Mouse (Mus musculus) ES-Bruce4 (cell line): ENCODE results near the gene Dis3l2. TPM values are rescaled to one million over a fixed set of nuclear protein-coding genes. Genes with fewer than 3 reads are reported as not detected.

Experiments
- H3K27ac ChIP-seq: 2 replicates; pipeline ENCODE4 v1.5.1; 2012; ENCODE audit warnings: low read length, inconsistent platforms; ENCODE audit not compliant: insufficient read depth
- H3K27me3 ChIP-seq: 2 replicates; pipeline ENCODE4 v1.6.1; 2012; ENCODE audit warnings: mild to moderate bottlenecking, low read length, inconsistent platforms; ENCODE audit not compliant: control insufficient read depth, poor library complexity, insufficient read depth, severe bottlenecking
- H3K36me3 ChIP-seq: 2 replicates; pipeline ENCODE4 v1.6.1; 2012; ENCODE audit warnings: inconsistent platforms, mild to moderate bottlenecking, low read length, moderate library complexity; ENCODE audit not compliant: control insufficient read depth, poor library complexity, insufficient read depth, severe bottlenecking
- H3K4me1 ChIP-seq: one replicate; pipeline ENCODE4 v1.8.1; 2011; ENCODE audit warnings: low read length; ENCODE audit not compliant: control insufficient read depth, insufficient read depth
- H3K4me3 ChIP-seq: 2 replicates; pipeline ENCODE4 v1.5.1; 2011; ENCODE audit warnings: low read depth, mild to moderate bottlenecking, low read length
- H3K9ac ChIP-seq: 2 replicates; pipeline ENCODE4 v1.6.1; 2012; ENCODE audit warnings: low read depth, mild to moderate bottlenecking, inconsistent platforms; ENCODE audit not compliant: poor library complexity, severe bottlenecking
- H3K9me3 ChIP-seq: replicated peaks from 2 replicates; pipeline ENCODE4 v1.6.1; 2012; ENCODE audit warnings: mild to moderate bottlenecking, low read length, inconsistent platforms; ENCODE audit not compliant: control insufficient read depth, poor library complexity, insufficient read depth, severe bottlenecking
- CTCF ChIP-seq: IDR thresholded peaks from one replicate; pipeline ENCODE4 v1.8.1; 2011; ENCODE audit warnings: low read depth, low read length
- EP300 ChIP-seq: IDR thresholded peaks from 2 replicates; pipeline ENCODE4 v1.6.1; 2011; ENCODE audit warnings: low read depth, low read length; ENCODE audit not compliant: insufficient read depth
- POLR2A ChIP-seq: IDR thresholded peaks from one replicate; pipeline ENCODE4 v1.8.1; 2011; ENCODE audit warnings: low read length; ENCODE audit not compliant: insufficient read depth
- polyA plus RNA-seq: library from polyadenylated mRNA; stranded (reverse); fragments of >200 nt; gene quantifications from 2 replicates; pipeline ENCODE4 v1.2.4, GENCODE M21; 2011; ENCODE audit warnings: low read depth; ENCODE audit not compliant: missing spikeins, insufficient read depth, insufficient read length

The Dis3l2 gene
- polyA plus RNA-seq, 1 experiment = 19.6 TPM

DNA sequence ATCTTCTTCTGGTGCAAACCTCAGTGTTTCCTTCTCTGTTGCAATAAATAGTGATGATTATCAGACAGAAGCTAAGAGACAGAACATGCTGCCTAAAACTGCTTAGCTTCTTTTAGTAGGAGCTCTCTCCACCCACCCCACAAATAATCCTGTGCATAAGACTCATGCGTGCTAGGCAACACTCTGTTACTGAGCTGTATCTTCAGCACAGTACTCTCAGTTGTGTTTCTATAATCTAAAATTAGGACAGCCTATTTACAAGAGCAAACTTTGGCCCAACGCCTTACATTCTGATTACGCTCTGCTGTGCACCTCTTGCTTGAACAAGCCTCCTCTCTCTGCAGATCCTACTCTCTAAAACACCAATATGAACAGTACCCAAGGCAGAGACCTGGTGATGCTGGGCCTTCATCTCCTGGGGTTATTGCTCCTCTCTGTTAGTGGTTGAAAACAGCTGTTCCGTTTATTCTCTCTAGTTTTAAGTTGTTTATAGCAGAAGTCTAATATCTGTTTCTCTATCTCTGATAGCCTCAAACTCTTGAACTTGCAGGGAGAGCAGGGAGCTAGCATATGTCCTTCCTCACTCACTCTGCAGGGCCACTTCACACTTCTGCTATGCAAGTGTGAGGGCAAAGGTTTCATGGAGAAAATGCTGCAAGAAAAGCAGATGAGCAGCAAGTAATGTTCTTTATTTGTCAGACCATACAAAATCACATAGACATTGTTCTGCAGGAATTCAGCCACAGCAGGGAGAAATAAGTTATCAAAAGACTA, 228.2 kb downstream of the Dis3l2 start:
- Histone ChIP-seq H3K4me3 (no peak overlapping the region), H3K4me1 (no peaks in the 10 kb centered on the region), H3K9ac (no peak overlapping the region), H3K27me3 (no peaks in the 10 kb centered on the region), H3K27ac (no peak overlapping the region), H3K9me3 (no peaks in the 10 kb centered on the region), H3K36me3 (no peaks in the 10 kb centered on the region)
- TF ChIP-seq EP300 = no peak
- TF ChIP-seq CTCF = no peak
- TF ChIP-seq POLR2A = no peak

DNA sequence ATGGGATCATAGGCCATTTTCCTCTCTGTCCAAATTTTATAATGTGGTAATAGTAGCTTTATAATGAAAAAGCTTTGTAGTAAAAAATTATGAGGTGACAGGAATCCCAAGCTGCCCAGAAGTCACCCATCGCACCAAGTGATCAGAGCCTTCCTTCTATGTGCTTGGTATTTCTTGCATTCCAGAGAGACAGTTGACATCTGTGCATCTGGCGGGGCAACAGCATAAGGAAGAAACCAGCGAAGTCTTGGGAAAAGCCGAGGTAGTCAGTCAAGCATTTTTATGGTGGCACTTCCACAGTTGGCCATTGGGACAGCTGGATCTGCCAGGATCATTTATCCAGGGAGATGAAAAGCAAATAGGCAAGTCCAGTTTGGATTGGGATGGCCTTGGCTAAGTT, 229.2 kb downstream of the Dis3l2 start:
- Histone ChIP-seq H3K36me3 (no peaks in the 10 kb centered on the region), H3K27me3 (no peaks in the 10 kb centered on the region)

DNA sequence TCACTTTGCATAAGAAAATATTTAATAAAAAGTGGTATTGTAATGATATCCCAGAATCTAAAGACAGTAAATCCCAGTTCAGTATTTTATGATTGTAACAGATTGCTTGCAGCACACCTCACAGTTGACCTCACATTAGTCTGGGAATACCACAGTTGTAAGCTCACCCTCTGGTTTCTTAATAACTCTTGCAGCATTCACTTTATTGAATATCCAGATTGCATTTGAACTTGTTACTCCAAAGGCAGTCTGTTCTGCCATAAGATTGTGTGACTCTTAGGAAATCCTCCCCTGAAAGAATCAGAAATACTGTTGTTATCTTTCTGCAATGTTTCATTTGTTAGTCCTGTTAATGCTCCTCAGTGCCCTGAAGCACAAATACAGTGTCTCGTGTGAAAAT, 230.0 kb downstream of the Dis3l2 start:
- H3K9me3 ChIP-seq = no peaks in the 10 kb centered on the region
- H3K27me3 ChIP-seq = no peaks in the 10 kb centered on the region
- no peak overlapping the region for H3K4me3 ChIP-seq
- H3K27ac ChIP-seq = no peak overlapping the region
- no peak overlapping the region for H3K9ac ChIP-seq
- TF ChIP-seq POLR2A = no peak
- TF ChIP-seq CTCF = no peak
- TF ChIP-seq EP300 = no peak
- no peaks in the 10 kb centered on the region for H3K36me3 ChIP-seq
- H3K4me1 ChIP-seq = no peaks in the 10 kb centered on the region

More for the DNA sequence above, 229.2 kb downstream of the Dis3l2 start:
- H3K9me3 ChIP-seq = no peaks in the 10 kb centered on the region
- no peak overlapping the region for H3K4me3 ChIP-seq
- TF ChIP-seq EP300 = no peak
- TF ChIP-seq POLR2A = no peak
- TF ChIP-seq CTCF = no peak
- no peak overlapping the region for H3K9ac ChIP-seq
- no peak overlapping the region for H3K27ac ChIP-seq
- H3K4me1 ChIP-seq = no peaks in the 10 kb centered on the region

DNA sequence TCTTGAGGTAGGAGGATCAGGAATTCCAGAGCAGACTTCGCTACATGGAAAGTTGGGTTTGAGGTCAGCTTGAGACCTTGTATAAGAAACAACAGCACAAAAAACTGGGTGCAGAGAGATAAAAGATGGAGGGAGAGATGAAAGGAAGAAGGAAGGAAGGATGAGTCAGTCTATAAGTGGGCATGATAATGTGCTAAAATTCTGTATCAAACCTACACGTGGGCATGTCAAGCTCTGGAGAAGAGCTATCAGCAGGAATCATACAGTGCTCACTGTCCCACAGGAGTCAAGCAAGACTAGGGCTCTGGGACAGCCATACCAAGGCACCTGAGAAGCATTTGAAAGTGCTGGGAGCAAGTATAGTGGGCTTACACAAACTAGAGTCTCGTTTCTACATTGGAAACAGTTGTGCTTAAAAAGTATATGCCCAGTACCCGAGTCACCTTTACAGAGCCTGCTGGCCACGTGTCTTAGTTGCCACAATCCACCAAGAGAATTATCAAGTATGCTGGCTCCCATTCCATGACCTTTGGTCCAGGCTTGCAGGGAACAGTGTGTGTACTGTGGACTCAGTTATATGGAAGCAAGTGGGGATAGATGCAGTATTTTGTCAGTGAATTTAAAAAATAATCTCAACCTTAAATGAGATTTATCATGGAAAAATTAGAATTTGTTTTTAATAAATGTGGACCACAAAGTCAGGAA, 248.0 kb downstream of the Dis3l2 start:
- Histone ChIP-seq H3K4me1 (no peaks in the 10 kb centered on the region), H3K9ac (no peak overlapping the region), H3K27ac (no peak overlapping the region), H3K27me3 (no peaks in the 10 kb centered on the region), H3K9me3 (no peaks in the 10 kb centered on the region), H3K4me3 (no peak overlapping the region), H3K36me3 (no peaks in the 10 kb centered on the region)
- TF ChIP-seq CTCF (no peak), EP300 (no peak), POLR2A (no peak)

DNA sequence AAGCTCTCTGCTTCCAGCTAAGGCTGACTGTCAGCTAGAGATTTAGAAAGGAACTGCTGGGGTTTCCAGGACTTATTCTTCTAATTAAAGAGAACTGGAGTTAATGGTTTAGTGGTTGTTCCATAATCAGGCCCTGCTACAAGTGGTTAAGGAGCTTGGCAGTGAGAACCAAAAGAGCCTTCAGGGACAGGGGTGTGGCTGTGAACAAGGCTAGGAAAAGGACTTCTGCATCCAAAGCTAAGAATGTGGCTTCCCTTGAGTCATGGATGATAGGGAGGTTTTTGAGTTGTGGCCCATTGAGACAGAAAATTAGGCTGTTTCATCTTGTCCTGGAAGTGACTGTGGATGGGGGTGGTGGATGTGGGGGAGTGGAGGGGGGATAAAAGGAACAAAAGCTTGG, 252.2 kb downstream of the Dis3l2 start:
- no peak for TF ChIP-seq CTCF
- TF ChIP-seq EP300 = no peak
- TF ChIP-seq POLR2A = no peak
- Histone ChIP-seq H3K4me1 (no peaks in the 10 kb centered on the region), H3K36me3 (no peaks in the 10 kb centered on the region), H3K9ac (no peak overlapping the region), H3K9me3 (no peaks in the 10 kb centered on the region), H3K4me3 (no peak overlapping the region), H3K27ac (no peak overlapping the region), H3K27me3 (no peaks in the 10 kb centered on the region)

DNA sequence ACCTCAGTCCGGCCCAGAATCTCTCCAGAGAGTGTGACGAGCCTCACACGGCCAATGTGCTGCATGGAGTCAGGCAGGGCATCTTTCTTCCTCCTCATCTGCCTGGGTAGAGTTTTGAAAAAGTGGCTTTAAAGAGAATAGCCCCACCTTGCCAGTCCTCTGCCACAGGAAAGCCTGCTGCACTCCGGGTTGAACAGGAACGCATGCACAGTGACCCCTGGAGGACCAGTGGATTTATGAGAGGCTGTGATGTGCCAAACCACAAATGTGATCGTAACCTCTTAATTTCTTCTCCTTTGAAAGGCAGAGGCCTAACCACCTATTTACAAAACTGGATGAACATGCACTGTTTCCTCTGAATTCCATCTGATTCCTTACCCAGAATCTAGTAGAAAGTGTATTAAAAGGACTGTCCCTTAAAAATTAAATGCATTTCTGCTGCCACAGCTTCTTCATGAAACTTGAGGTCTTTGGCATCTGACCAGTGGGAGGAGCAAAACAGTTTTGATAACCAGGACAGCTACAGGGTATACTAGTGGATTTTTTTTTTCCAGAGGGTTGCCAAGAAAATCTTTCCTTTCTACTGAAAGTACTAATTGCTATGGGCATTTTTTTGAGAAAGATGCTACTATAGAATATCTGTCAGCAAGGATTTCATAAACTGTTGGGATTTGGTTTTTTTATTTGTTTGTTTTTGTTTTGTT, 264.8 kb downstream of the Dis3l2 start:
- Histone ChIP-seq H3K9me3 (no peaks in the 10 kb centered on the region), H3K4me3 (no peak overlapping the region), H3K27me3 (no peaks in the 10 kb centered on the region), H3K27ac (no peak overlapping the region), H3K9ac (no peak overlapping the region), H3K4me1 (no peaks in the 10 kb centered on the region), H3K36me3 (no peaks in the 10 kb centered on the region)
- no peak for TF ChIP-seq POLR2A
- peak; percentile 21 for TF ChIP-seq CTCF
